Mouse (Mus musculus) intestine, embryonic 14.5 days (tissue): ENCODE measurements around the gene Foxc2. TPM values are rescaled to one million over a fixed set of nuclear protein-coding genes. Genes with fewer than 3 reads are reported as not detected.
A peak's percentile ranks its signal among the peaks of the same experiment; 100 is the strongest.

Experiments
- ATAC-seq: fragments of 200-750 bp; cut with Nextera tagmentation; replicated peaks from 2 replicates; pipeline ENCODE4 v1.8.0; 2017; ENCODE audit warnings: low read depth, moderate number of reproducible peaks, moderate TSS enrichment, moderate library complexity; ENCODE audit not compliant: low FRiP score, low TSS enrichment
- DNase-seq: peaks from one replicate; pipeline ENCODE4 v3.0.0-alpha.2; 2018; ENCODE audit warnings: low spot score
- H3K27ac ChIP-seq: fragments of 300-500 bp; sonication (generic); 2 replicates; pipeline ENCODE4 v1.5.1; 2014; ENCODE audit warnings: low read depth, mild to moderate bottlenecking, control low read depth
- H3K27me3 ChIP-seq: fragments of 300-500 bp; sonication (generic); replicated peaks from 2 replicates; pipeline ENCODE4 v1.6.1; 2014; ENCODE audit warnings: low read length, control low read depth; ENCODE audit not compliant: control insufficient read depth, insufficient read depth
- H3K36me3 ChIP-seq: fragments of 300-500 bp; sonication (generic); 2 replicates; pipeline ENCODE4 v1.6.1; 2014; ENCODE audit warnings: low read length, control low read depth; ENCODE audit not compliant: control insufficient read depth, insufficient read depth
- H3K4me1 ChIP-seq: fragments of 300-500 bp; sonication (generic); replicated peaks from 2 replicates; pipeline ENCODE4 v1.6.1; 2014; ENCODE audit warnings: low read length, control low read depth, mixed read lengths; ENCODE audit not compliant: control insufficient read depth, insufficient read depth
- H3K4me2 ChIP-seq: fragments of 300-500 bp; sonication (generic); 2 replicates; pipeline ENCODE4 v1.6.1; 2014; ENCODE audit warnings: low read length
- H3K4me3 ChIP-seq: fragments of 300-500 bp; sonication (generic); 2 replicates; pipeline ENCODE4 v1.5.1; 2014; ENCODE audit warnings: low read depth, low read length, control low read depth, mixed read lengths
- H3K9ac ChIP-seq: fragments of 300-500 bp; sonication (generic); 2 replicates; pipeline ENCODE4 v1.6.1; 2014; ENCODE audit warnings: mild to moderate bottlenecking, low read length
- H3K9me3 ChIP-seq: fragments of 300-500 bp; sonication (generic); 2 replicates; pipeline ENCODE4 v1.6.1; 2016; ENCODE audit warnings: low read length, control low read depth; ENCODE audit not compliant: control insufficient read depth
- WGBS: fragments of 180-500 bp; shearing (Covaris S2); extraction: QIAGEN DNeasy Blood & Tissue Kit; methylation state at CpG from one replicate; pipeline ENCODE4 v1.1.7; 2014; 5-methylcytosine and 5-hydroxymethylcytosine counted together
- polyA plus RNA-seq: library from polyadenylated mRNA; unstranded; fragments of >200 nt; fragmentation: Nextera tagmentation; extraction: Ambion mirVana; gene quantifications from 2 replicates; pipeline ENCODE4 v1.2.1, GENCODE M21; 2014

Gene Foxc2
- polyA plus RNA-seq, 1 experiment from 2014 or later, result 0.43 TPM

GRCm38 (mm10) chr8:121127291-121127701 lies 11.3 kb downstream of the Foxc2 start:
- ATAC-seq (no peak), DNase-seq (peak; percentile 63)
- H3K4me1 ChIP-seq, result peaks cover 20% of the 10 kb centered on the region; the same call in 1 of the 2 replicates
- no peaks in the 10 kb centered on the region for H3K9me3 ChIP-seq
- no peak overlapping the region for H3K9ac ChIP-seq
- WGBS, result 4% methylated on average over 11 of the region's 11 CpGs
- H3K4me3 ChIP-seq, result 0 out of 2 replicates have a peak overlapping the region, but pooled peaks have one; percentile 39
- H3K27ac ChIP-seq, result peak overlapping the region; percentile 80; the same call in 1 of the 2 replicates
- H3K4me2 ChIP-seq, result peak overlapping the region; percentile 49
- H3K36me3 ChIP-seq, result no peaks in the 10 kb centered on the region
- peaks cover 88% of the 10 kb centered on the region for H3K27me3 ChIP-seq

DNA sequence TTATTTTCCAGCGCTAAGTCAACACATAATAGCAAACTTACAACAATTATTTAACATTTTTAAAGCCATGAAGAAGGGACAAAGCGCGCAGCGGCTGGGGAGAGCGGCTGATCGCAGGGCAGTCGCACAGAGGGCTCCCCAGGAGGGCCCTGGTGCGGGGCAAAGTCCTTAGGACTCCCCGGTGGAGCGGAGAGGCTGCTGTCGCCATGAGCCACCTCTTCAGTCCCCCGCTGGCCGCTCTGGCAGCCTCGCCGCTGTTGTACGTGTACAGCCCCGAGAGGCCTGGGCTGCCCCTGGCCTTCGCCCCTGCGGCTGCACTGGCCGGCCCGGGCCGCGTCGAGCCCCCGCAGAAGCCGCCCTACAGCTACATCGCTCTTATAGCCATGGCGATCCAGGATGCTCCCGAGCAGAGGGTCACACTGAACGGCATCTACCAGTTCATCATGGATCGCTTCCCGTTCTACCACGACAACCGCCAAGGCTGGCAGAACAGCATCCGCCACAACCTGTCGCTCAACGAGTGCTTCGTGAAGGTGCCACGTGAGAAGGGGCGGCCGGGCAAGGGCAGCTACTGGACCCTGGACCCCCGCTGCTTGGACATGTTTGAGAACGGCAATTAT lies 11.9 kb downstream of the Foxc2 start, which contains the start of gene Foxl1:
TSS of gene Foxl1 (plus strand) at position 185 of the 620 bp plus-strand sequence.
- 2% methylated on average over 43 of the region's 43 CpGs for WGBS
- DNase-seq, result peak; percentile 69
- peak within 1 kb of the TSS; percentile 49 for H3K4me2 ChIP-seq
- no peak for ATAC-seq
- no peaks in the 10 kb centered on the region for H3K36me3 ChIP-seq
- peak within 1 kb of the TSS; percentile 80 for H3K27ac ChIP-seq
- H3K27me3 ChIP-seq, result peaks cover 82% of the 10 kb centered on the region
- peaks cover 20% of the 10 kb centered on the region; the same call in 1 of the 2 replicates for H3K4me1 ChIP-seq
- H3K4me3 ChIP-seq, result peak within 1 kb of the TSS; percentile 39
- peak within 1 kb of the TSS; percentile 44 for H3K9ac ChIP-seq
- H3K9me3 ChIP-seq, result no peaks in the 10 kb centered on the region

GRCm38 (mm10) chr8:121128531-121129264 lies 12.7 kb downstream of the Foxc2 start:
- no peaks in the 10 kb centered on the region for H3K36me3 ChIP-seq
- 4% methylated on average over 55 of the region's 55 CpGs for WGBS
- peak overlapping the region; percentile 39 for H3K4me3 ChIP-seq
- H3K9ac ChIP-seq, result peak overlapping the region; percentile 44
- peaks cover 20% of the 10 kb centered on the region; the same call in 1 of the 2 replicates for H3K4me1 ChIP-seq
- ATAC-seq (no peak), DNase-seq (peak; percentile 67)
- peaks cover 74% of the 10 kb centered on the region for H3K27me3 ChIP-seq
- peak overlapping the region; percentile 80 for H3K27ac ChIP-seq
- H3K9me3 ChIP-seq, result no peaks in the 10 kb centered on the region
- peak overlapping the region; percentile 49 for H3K4me2 ChIP-seq

DNA sequence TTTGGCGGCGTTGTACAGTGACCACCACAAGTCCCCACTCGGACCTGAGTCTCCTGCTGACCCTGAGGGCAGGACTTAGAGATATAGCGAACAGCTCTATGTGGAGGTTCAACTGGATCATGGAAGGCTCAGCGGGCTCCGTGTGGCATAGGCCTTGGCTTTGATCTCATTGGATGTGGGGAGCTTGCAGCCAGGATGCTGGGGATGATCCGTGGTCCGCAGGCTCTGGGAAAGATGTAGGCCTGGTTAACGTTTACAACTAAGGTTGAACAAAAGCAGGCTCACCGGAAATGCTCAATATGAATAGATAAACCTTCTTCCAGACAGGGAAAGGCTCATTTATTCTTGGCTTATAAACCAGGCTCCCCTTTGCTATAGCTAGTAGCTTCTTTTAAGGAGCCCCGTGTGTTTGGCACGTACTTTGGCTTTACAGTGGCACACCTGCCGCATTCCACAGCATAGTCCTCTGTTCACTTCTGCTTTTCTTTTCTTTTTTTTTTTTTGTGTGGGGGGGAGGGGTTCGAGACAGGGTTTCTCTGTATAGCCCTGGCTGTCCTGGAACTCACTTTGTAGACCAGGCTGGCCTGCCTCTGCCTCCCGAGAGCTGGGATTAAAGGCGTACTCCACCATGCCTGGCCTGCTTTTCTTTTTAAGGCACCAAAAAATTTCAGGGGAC lies 13.4 kb downstream of the Foxc2 start:
- 18% methylated on average over 16 of the region's 16 CpGs for WGBS
- Histone ChIP-seq H3K27me3 (peaks cover 67% of the 10 kb centered on the region), H3K4me1 (peaks cover 20% of the 10 kb centered on the region; the same call in 1 of the 2 replicates), H3K36me3 (no peaks in the 10 kb centered on the region), H3K9me3 (no peaks in the 10 kb centered on the region), H3K27ac (no peak overlapping the region), H3K9ac (peak overlapping the region; percentile 44; the same call in 1 of the 2 replicates), H3K4me2 (peak overlapping the region; percentile 49), H3K4me3 (peak overlapping the region; percentile 39)
- DNase-seq (peak; percentile 69), ATAC-seq (no peak)

DNA sequence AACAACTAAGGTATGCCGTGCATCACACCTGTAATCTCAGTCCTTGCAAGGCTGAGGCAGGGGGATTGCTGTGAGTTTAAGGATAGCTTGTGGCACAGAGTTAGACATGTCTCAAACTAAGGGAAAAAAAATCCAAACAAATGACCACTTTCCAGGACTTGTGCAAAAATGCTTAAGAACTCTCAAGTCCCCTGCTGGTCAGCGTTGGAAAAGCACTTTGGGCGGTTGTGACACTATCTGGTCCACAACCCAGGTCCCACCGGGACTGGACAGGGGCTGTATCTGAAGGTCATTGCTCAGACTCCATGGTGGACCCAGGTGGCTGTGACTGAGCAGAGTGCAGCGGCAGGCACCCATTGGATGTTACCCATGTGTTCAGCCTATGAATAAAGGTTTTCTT lies 14.6 kb downstream of the Foxc2 start:
- H3K4me2 ChIP-seq, result peak overlapping the region; percentile 49
- no peak overlapping the region for H3K27ac ChIP-seq
- H3K36me3 ChIP-seq, result no peaks in the 10 kb centered on the region
- ATAC-seq (no peak), DNase-seq (peak; percentile 76)
- H3K9ac ChIP-seq, result no peak overlapping the region
- peaks cover 20% of the 10 kb centered on the region; the same call in 1 of the 2 replicates for H3K4me1 ChIP-seq
- no peaks in the 10 kb centered on the region for H3K9me3 ChIP-seq
- WGBS, result 37% methylated on average over 5 of the region's 5 CpGs
- H3K4me3 ChIP-seq, result peak overlapping the region; percentile 13
- H3K27me3 ChIP-seq, result peaks cover 57% of the 10 kb centered on the region

- H3K27ac ChIP-seq, result no peak overlapping the region
- H3K4me3 ChIP-seq, result no peak overlapping the region
- DNase-seq, result no peak
- H3K9ac ChIP-seq, result no peak overlapping the region
- peaks cover 8% of the 10 kb centered on the region for H3K9me3 ChIP-seq
- WGBS, result 81% methylated on average over 5 of the region's 5 CpGs
- H3K4me2 ChIP-seq, result no peak overlapping the region
- peaks cover 32% of the 10 kb centered on the region for H3K27me3 ChIP-seq
- ATAC-seq, result no peak
- H3K36me3 ChIP-seq, result no peaks in the 10 kb centered on the region
- peaks cover 8% of the 10 kb centered on the region; the same call in 1 of the 2 replicates for H3K4me1 ChIP-seq
Observed at GRCm38 (mm10) chr8:121132961-121133513, 17.1 kb downstream of the Foxc2 start.

DNA sequence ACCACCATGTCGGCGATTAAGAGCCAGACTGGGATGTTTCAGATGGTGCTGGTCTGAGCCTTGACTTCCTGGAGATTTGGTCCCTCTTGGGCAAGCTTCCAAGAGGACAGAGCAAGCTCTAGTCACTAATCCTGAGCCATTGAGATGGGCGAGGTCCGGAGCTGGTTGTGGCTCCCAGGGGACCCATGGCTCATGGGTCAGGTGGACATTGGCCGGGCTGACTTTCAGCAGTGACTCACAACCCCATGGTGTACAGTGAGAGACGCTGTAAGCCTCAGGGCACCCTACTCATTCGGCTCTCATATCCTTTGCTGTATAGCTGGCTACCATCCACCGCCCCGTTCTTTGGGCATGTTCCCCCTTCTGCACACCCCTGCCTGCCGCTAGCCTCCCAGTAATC lies 18.1 kb downstream of the Foxc2 start:
- Histone ChIP-seq H3K36me3 (no peaks in the 10 kb centered on the region), H3K9ac (no peak overlapping the region), H3K4me1 (0 out of 2 replicates have a peak, but pooled peaks cover 3% of the 10 kb centered on the region), H3K4me3 (no peak overlapping the region), H3K27me3 (peaks cover 22% of the 10 kb centered on the region), H3K4me2 (no peak overlapping the region), H3K27ac (no peak overlapping the region), H3K9me3 (peaks cover 8% of the 10 kb centered on the region)
- DNase-seq (no peak), ATAC-seq (no peak)
- WGBS, result 91% methylated on average over 10 of the region's 10 CpGs

- ATAC-seq, result no peak
- DNase-seq, result no peak
- H3K9ac ChIP-seq, result no peak overlapping the region
- peaks cover 8% of the 10 kb centered on the region for H3K9me3 ChIP-seq
- WGBS, result 84% methylated on average over 11 of the region's 11 CpGs
- H3K36me3 ChIP-seq, result no peaks in the 10 kb centered on the region
- H3K27ac ChIP-seq, result no peak overlapping the region
- peaks cover 18% of the 10 kb centered on the region for H3K27me3 ChIP-seq
- H3K4me1 ChIP-seq, result 0 out of 2 replicates have a peak, but pooled peaks cover 3% of the 10 kb centered on the region
- no peak overlapping the region for H3K4me3 ChIP-seq
- no peak overlapping the region for H3K4me2 ChIP-seq
Observed at GRCm38 (mm10) chr8:121134512-121134911, 18.5 kb downstream of the Foxc2 start.
